Mouse (Mus musculus): ENCODE measurements around the gene Dexi.

Dexi gene

DNA sequence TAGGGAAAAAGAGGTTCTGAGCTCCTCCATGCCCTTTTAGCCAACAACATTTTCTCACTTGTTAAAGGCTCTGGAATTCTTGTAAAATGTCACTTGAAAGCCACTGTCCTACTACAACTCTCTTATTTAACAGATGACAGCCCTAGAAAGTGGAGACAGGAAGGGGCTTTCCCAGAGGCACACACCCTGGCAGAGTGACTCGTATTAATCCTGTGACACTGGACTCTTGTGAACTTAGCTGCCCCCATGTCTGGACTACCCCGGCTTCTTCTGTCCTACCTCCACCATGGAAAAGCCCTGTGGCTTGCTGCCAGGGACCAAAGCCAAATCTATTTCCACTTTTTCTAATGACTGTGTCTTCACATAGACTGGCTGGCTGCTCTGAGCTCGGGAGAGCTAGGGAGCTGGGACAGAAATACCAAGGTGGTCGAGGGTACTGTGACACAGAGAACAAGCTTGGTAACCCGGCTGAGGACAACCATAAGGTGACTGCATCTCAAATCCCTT is 44.7 kb downstream of the Dexi start:
- DNase-seq, result no peak

DNA sequence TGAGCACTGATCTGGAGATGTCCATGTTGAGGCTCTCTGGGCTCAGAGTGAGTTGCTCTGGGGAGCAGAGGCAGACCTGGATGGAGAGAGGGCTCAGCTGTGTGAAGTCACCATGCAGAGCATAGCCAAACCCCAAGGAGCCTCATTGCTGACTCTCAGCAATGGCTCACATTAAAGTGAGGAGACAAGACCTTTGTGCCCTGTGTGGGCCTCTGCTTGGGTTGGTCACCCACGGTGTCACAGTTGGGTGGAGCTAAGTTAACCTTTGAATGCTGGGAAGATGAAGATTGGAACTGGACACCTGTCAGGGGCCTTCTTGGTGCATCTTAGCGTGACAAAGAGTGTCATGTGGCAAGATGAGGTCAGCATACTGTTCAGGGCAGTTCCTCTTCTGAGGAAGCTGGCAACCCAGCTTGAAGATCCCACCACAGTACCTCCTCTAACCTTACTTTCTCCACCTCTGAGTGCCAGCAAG is 47.0 kb downstream of the Dexi start:
- DNase-seq, result no peak

DNA sequence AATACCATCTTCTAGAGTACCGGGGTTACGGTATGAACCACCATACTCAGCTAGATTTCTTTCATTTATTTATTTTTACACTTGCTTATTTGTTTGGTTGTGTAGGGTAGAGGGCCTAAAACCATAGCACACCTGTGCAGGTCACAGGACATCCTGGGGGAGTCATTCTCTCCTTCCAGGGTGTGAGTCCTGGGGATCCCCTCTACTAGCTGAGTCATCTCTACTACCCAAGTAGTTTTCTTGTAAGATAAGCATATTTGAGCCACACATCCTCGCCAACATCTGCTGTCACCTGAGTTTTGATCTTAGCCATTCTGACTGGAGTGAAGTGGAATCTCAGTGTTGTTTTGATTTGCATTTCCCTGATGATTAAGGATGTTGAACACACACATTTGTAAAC is 50.3 kb downstream of the Dexi start:
- DNase-seq, result no peak

DNA sequence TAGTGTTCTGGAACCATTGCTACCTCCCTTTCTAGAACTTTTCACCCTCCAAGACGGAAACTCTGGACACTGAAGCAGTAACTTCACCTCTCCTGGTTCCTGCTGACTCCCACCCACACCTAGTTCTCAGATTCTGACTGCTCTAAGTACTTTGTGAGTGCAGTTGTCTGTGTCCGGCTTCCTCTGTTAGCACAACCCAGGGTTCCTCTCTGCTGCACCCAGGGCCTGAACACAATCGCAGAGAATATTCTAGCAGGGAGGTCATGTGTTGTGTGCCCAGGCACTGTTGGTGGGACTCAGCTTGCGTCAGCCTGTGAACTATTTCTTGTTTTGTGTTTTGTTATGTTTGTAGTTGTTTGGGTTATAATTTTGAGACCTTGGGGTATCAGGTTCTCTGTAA is 51.1 kb downstream of the Dexi start:
- DNase-seq, result no peak

DNA sequence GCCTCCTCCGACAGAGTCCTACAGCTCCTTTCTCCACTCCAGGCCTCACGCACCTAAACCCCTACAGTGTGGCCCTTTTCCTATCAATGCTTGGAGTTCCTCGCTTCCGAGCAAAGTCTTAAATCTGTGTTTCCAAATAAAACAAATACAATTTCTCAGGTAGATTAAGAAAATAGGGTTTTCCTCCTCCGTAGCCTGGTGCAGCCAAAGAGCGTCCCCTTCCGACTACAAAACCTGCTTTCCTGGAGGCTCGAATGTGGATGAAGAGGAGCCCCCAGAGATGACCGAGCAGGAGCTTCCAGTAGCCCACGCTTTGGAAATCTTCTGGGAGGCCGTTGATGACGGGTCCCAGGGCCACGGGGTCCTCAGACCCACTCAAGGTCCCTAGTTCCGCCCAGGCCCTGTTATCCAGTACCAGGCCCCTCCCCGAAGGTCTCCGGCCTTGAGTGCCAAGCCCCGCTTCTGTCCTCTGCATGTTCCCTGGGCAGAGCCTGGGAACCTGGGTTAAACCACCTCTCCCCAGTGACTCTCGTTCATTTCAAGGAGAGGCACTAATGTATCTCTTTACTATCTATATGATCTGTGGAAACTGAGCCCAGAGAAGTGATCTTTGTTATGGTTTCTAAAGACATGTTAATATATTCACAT is 52.2 kb downstream of the Dexi start:
- no peak for DNase-seq

DNA sequence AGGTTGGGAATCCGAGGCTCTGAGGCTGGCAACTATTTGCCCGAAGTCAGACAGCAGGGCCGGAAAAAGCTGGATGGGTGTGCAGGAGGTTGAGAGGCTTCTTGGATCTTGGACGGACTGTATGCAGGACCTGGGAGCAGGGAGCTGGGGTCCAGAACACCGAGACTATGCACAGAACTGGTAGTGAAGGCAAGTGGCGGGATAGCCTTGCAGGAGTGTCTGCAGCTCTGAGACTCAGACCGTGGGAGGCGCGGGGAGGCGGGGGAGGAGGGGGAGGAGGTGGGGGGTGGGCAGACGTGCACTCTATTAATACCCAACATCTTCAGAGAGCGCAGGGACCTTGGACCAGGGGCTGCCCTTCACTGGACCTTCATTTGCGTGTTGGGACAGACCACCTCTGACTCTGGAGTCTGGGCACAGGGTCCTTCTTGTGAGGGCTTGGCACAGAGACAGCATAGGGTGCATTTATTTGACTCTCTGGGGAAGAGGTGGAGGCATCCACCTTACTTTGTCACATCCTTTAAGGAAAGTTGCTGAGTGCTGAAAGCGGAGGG is 52.9 kb downstream of the Dexi start:
- no peak for DNase-seq

DNA sequence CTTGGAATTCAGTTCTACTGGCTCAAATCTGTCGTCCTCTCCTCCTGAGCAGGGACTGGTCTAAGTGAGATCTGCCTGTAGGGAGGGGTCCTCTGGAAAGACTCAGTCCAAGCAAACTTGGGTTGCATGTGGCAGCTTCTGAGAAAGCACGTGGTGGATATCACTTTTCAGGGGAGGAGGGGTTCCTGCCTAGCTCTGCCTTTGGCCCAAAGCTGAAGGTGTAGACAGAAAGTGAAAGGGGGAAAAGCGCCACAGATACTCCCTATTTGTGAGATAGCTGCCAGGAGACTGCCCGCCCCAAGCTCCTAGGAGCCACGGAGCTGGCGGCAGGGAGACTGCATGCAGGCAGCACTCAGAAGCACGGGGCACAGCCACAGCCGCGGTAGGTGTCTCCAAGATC is 53.4 kb downstream of the Dexi start:
- no peak for DNase-seq

DNA sequence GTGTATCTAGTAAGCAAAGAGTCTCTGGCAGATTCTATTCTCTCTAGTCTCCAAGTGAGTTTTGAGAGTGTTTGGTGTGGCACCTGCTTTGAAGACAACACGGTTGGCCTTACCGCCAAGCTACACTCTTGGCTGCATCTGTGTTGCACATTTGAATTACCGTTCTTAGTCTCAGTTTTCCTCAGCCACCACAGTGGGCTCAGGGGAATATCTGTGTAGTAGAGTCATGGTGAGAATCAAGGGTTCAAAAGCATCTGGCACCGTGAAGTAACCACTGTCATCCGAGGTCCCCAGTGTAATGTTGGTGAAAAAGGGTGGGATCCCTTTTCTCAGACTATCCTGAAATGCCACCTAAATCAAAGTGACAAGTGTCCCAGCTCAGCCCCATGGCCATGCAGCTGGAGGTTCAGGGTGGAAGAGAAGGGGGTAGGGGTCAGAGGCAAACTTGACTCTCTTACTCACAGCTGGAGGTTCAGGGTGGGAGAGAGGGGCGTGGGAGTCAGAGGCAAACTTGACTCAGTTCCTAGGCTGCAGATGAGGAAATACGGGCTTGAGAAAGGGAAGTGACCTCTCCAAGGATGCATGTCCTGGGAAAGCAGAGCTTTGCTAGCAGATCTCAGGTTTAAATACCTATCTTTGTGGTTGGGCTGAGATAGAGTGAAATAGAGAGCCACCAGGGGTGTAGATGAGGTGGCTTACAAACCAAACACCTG is 53.9 kb downstream of the Dexi start:
- no peak for DNase-seq

DNA sequence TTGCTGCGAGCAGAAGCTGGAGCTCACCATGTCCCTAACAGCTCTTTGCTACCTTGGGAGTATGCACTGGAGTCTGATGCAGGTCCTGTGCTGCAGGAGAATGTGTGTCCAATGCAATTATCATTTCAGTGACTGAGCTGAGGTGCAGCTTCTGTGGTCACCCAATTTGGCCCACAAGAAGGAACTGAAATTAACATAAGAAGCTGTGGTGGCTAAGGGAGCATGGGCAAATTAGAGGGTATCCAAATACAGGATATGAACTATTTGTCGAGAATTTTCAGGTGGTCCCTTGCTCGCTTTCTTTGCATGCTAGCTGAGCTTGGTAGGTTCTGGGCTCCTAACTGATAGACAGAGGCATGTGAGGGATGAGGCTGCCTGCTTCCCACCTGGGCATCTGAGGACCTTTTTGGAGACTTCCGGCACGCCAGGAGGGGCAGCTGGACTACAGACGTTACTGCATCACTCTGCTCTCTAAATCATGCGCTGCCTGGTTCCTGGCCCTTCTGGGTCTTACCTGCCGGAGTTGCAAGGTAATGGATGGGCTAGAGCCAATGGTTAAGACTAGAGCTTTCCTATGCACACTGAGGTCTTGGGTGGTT is 54.9 kb downstream of the Dexi start:
- no peak for DNase-seq

DNA sequence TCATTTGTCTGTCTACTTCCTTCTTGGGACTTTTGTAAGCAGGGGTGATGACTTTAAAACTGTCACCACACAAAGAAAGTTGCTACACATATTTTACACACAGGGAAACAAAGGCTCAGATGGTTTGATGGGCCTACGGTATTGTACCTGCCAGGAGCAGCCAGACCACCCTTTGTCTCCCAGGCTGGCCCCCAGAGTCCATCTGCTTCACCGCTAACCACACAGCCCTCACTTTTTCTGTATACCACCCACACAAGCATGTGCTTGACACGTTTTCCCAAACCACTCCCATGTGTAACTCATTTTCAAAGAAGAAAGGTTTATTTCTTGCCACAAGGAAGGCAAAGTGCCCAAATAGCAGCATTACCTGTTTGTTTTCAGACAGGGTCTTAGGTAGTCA is 55.9 kb downstream of the Dexi start:
- no peak for DNase-seq

DNA sequence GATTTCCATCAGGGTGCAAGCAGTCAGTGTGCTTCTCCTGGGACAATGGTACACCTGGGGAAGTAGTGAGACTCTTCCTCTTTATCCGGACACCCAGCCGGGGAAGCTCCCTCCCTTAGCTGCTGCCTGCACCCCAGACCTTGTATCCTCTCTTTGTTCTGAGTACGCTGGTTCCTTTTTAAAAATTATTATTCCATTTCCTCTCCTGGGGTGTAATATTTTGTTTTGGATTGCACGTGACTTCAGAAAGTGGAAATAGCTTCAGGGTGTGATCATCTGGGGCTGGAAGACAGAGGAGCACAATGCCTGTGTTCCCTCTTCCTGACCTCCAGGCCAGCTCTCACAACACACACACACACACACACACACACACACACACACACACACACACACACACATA is 60.5 kb downstream of the Dexi start:
- DNase-seq, result no peak

DNA sequence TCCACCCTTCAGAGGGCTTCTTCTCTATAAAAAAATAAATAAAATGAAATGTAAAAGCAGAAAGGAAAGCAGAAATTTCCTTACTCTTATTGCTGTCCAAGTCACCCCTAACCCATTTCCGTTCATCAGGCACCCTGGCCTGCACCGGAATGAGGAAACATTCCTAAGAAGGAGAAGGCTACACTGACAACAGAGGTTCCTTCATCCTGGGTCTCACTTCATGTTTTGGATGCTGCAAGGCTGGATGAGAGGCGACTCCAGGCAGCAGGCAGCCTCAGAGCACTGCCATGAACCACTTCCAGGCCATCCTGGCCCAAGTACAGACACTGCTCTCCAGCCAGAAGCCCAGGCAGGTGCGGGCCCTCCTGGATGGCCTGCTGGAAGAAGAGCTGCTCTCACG is 63.0 kb downstream of the Dexi start, which contains the start of gene Ciita:
Ciita (plus strand) TSS at position 203 of the 400 bp plus-strand sequence.
- no peak for DNase-seq

DNA sequence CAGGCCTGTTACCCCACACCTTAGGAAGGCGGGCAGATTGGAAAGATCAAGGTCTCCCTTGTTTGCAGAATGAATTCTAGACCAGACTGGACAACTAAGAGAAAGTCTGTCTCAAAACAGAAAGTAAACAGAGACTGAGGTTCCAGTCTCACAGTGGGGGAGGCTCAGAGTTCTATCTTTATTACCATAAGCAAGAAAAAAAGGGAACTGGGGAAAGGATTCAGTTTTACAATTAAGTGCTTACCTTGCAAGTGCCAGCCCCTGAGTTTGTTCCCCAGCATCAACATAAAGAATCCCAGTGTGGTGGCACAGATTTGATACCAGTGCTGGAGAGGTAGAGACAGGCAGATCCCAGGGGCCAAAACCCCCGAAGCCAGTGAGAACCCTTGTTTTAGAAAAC is 66.9 kb downstream of the Dexi start:
- DNase-seq, result no peak

DNA sequence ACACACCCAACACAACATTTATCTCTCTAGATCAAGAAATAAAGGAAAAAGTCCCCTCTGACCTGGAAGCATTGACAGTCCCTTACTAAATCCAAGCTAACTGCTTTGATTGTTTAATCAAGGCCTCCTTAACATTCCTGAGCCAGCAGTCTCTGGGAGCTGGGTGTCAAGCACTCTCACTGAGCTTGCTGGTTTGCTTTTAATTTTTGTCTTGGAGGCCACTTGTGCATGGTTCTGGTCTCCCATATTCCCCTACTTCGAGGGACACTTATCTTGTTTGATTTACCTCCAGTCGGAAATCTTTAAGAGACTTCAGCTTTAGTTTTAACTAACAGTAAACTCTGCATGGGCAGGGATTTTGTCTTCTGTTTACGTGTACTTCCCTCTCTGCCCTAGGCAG is 67.9 kb downstream of the Dexi start:
- no peak for DNase-seq

DNA sequence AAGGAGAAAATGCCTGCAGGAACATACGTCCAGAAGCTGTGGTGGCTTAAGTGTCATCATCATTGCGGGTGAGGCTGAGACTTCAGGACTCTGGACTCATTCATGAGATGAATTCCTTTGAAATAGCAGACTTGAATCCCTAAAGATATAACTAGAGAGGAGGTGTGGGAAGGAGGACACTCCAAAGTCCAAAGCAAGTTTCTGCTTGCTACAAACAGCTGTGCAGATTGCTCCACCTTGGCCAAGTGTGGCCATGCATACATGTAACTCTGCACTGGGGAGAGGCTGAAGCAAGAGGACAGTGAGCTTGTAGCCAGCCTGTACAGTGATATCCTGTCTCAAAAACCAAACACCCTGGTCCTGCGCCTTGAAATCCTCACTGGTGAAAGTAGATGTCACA is 70.9 kb downstream of the Dexi start:
- DNase-seq, result no peak

DNA sequence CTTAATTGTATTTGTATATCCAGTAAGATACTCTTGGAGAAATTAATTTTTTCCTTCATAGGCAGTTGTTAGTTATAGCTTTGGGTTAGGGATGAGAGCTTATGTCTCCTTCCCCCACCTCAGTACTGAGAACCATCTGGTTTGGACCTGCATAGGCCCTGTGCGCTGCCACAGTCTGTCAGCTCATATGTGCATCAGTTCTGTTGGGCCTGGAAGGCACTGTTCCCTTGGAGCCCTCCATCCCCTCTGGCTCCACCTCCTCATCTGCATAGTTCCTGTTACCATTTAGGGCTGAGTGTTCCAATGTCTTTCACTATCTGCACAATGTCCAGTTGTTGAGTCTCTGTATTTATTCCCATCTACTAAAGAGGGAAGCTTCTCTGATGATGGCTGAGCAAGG is 74.7 kb downstream of the Dexi start:
- DNase-seq, result no peak

DNA sequence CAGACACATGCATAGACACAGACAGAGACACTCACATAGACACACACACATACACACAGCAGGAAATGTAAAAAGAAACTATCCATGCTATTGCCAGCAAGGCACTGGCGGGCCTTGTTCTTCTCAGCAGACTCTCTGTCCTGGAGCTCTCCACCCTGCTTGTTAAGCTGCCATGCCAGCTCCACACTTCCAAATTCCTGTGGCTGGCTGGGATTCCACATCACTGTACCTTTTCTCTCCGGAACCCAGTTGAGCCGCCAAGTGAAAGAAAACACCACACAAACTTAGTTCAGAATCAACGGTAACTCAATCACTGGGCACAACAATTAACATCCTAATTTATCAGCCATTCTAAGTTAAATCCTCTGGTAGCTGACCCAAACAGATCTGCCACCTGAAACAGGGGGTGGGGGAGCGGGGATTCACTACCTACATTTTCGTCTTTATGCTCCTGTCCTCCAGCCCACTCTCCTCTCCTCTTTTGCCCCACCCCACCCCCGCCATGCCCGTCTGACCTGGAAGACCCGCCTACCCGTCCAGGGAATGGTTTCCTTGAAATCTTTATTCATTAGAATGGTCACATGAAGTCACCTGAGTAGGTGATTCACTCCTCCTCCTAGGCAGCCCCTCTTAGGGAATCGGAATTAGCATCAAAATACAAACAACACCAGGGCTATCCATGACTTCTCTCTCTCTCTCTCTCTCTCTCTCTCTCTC is 75.3 kb downstream of the Dexi start:
- no peak for DNase-seq

DNA sequence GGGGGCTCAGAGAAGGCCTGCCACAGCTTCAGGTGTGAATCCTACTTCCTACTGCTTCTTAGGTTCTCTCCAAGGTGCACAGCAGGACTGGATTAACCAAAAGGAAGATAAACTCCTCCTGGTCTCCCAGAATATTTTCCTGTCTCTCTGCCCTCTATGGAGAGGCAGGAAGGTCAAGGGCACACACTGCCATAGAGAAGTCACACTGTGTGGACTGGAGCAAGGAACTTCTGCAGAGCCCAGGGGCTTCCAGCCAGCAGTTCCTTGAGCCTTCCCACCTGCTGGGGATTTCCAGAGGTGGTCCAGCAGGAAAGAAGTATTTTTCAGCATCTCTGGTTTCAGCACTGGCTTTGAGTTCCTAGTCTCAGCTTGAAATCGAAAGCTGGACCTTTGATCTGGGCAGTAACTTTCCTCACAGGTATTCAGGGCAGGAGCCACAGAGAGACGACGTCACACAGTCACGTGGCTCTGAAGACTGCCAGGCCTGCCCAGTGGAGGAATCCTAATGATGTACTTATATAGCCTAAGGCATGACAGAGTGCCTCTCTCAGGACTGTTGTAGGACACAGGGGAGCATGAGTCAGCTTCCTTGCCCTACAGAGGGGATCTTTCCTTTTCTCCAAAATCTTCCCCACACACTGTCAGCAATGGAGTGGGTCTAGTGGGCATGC is 77.7 kb downstream of the Dexi start:
- no peak for DNase-seq

DNA sequence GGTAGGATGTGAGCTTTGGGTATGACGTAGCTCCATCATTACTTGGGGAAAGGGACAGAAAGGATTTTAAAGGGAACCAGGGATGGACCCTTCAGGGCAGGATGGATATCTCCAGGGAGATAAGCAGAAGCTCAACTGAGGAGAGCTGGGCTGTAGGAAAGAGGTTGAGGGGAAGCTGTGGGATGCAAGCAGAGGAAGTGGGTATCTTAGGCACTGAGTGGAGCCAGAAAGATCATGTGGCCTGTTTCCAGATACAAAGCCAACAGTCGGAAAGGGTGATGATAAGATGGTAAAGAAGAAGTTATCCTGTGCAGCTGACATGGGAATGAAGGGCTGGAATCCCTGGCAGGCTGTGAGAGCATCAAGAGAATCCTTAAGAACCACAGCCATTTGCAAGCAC is 81.7 kb downstream of the Dexi start:
- DNase-seq, result no peak

DNA sequence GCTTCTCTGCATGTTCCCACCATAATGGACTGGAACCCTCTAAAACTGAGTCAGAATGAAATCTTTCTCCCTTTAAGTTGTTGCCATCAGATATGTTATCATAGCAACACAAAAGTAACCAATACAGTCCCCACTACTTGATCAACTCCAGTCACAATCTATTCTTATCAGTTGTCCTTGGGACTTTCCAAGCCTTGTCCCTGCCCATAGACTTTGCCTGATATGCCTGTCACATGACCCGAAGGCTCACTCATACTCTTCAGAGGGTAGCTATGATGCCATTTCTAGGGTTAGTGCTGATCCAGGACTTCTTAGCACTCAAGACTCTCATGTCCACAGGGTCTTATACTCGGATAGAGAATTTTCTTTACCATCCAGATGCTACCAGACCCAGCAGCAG is 82.7 kb downstream of the Dexi start:
- no peak for DNase-seq

DNA sequence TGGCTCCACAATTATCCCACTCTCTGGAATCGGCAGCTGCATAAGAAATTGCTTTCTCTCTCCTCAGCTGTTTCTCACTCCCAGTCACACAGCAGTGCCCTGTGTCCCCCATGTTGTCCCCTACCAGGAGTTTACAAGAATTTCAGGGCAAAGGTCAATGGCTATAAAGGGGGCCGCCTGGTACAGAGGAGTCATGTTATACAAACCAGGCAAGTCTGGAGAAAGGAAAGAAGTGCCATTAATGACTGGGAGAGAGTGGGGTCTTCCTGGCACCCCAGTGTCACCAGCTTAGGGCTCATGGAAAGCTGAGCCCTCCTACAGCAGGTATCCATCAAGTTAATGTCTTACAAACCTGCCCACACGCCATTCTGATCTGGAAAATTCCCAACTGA is 88.3 kb downstream of the Dexi start:
- DNase-seq, result no peak

DNA sequence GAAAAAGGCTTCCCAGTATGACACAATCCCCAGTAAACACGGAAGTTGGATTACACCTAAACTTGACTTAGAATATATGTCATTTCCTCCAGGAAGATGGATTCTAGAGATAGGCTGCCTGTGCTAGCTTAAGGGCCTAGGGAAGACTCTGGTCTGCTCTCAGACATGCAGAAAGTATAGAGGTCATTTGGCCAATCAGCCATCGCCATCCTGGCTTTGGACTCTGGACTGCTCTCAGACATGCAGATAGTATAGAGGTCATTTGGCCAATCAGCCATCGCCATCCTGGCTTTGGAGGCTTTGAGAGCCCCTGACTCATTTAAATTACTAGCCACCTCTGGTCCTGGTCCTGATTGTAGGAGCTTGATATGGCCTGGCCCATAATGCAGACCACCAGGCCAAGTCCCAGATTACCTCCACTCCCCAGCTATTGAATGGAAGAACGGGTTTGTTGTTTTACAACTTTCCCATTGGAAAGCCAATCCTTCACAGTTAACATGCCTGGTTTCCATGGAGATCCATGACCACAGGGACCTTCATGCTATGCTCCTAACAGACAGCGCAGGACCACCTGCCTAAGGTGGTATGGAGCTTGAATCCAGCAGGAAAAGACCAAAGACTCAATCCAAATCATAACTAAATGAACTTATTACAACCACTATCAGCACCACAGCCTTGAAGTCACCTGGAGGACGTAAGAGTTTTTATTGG is 88.8 kb downstream of the Dexi start:
- no peak for DNase-seq

Data from right cerebral cortex, postnatal 4 days (tissue).